Mouse (Mus musculus) bone marrow macrophage, adult 2 months (primary cell): ENCODE results near the gene Abhd5.

Source experiments
- CTCF ChIP-seq: IDR thresholded peaks from 2 replicates; pipeline ENCODE4 v1.5.1; 2012; ENCODE audit warnings: low read depth, mild to moderate bottlenecking, low read length, moderate library complexity
- POLR2A ChIP-seq: IDR thresholded peaks from 2 replicates; pipeline ENCODE4 v1.6.1; 2012; ENCODE audit warnings: mild to moderate bottlenecking, low read depth, low read length, borderline replicate concordance

- no peak for TF ChIP-seq POLR2A
- TF ChIP-seq CTCF, result no peak
These were observed 12.8 kb downstream of the Abhd5 start for GRCm38 (mm10) chr9:122364171-122364570.
